Comparison of ENCODE assay signal across 20 mouse cellular contexts in the genomic region with DNA sequence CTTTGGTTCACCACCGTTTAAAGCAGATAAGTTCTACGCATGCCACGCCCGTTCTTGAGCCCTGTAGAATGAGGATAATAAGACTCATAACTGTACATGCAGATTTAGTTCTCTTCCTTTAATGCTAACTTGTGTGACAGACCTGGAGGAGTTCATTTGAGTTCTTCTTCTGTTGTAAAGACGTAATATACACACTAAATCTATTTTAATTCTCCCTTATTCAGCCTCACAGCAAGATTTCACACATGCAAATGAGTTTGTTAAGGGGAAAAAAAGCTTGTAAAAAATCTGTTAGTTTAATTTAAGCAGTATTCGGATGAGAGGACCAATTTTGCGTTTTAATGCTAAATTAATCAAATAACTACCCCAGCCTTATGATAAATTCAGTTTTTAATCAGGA.
A peak's percentile ranks its signal among the peaks of the same experiment; 100 is the strongest.
DNase-seq lines count a peak whose midpoint lies in the region; ATAC-seq and TF ChIP-seq lines count a peak whose summit lies in the region.
"Had no signal": no experiment of that assay in that cellular context is flagged by ENCODE, and none has a peak within 500 bp of the region (broad histone marks: within the 10 kb centered on the region; RNA-seq: fewer than 3 reads in every experiment).

No protein-coding gene starts in this region.

- no peak overlapping the region for H3K27ac ChIP-seq in forebrain, embryonic 14.5 days (ENCODE audit: low read depth, low read length)
- no peak overlapping the region for H3K27ac ChIP-seq in forebrain, embryonic 11.5 days (ENCODE audit: low read depth, low read length)
- no peak overlapping the region for H3K27ac ChIP-seq in forebrain, postnatal 0 days (ENCODE audit: low read depth, low read length)
- no peak overlapping the region for H3K27ac ChIP-seq in forebrain, embryonic 13.5 days
- H3K27ac ChIP-seq: gastrocnemius, adult 2 months; hindbrain, embryonic 12.5 days; hindbrain, embryonic 15.5 days had no signal

- H3K9me3 ChIP-seq in forebrain, embryonic 14.5 days (replicated peaks; ENCODE audit: control insufficient read depth, low read length) = no peaks in the 10 kb centered on the region
- H3K9me3 ChIP-seq in forebrain, embryonic 11.5 days (ENCODE audit: control insufficient read depth, low read length) = no peaks in the 10 kb centered on the region
- no peaks in the 10 kb centered on the region for H3K9me3 ChIP-seq in forebrain, postnatal 0 days (ENCODE audit: low read length)
- H3K9me3 ChIP-seq in forebrain, embryonic 13.5 days (replicated peaks) = no peaks in the 10 kb centered on the region
- H3K9me3 ChIP-seq: hindbrain, embryonic 12.5 days; hindbrain, embryonic 15.5 days had no signal

- no peak overlapping the region for H3K9ac ChIP-seq in forebrain, embryonic 14.5 days (ENCODE audit: low read length)
- H3K9ac ChIP-seq in forebrain, embryonic 11.5 days (ENCODE audit: low read length) = no peak overlapping the region
- no peak overlapping the region for H3K9ac ChIP-seq in forebrain, postnatal 0 days
- no peak overlapping the region for H3K9ac ChIP-seq in forebrain, embryonic 13.5 days
- H3K9ac ChIP-seq: hindbrain, embryonic 12.5 days; hindbrain, embryonic 15.5 days had no signal

- H3K4me3 ChIP-seq in forebrain, embryonic 14.5 days (ENCODE audit: low read depth, low read length) = no peak overlapping the region
- no peak overlapping the region for H3K4me3 ChIP-seq in forebrain, embryonic 11.5 days (ENCODE audit: low read depth, low read length)
- no peak overlapping the region for H3K4me3 ChIP-seq in forebrain, postnatal 0 days (ENCODE audit: low read depth, low read length)
- no peak overlapping the region for H3K4me3 ChIP-seq in forebrain, embryonic 13.5 days
- H3K4me3 ChIP-seq: gastrocnemius, adult 2 months; hindbrain, embryonic 12.5 days; hindbrain, embryonic 15.5 days had no signal

- H3K27me3 ChIP-seq in forebrain, embryonic 14.5 days (replicated peaks; ENCODE audit: control insufficient read depth, insufficient read depth, low read length) = no peaks in the 10 kb centered on the region
- no peaks in the 10 kb centered on the region for H3K27me3 ChIP-seq in forebrain, embryonic 11.5 days (ENCODE audit: control insufficient read depth, insufficient read depth, low read length)
- H3K27me3 ChIP-seq in forebrain, postnatal 0 days (ENCODE audit: insufficient read depth, low read length) = no peaks in the 10 kb centered on the region
- no peaks in the 10 kb centered on the region for H3K27me3 ChIP-seq in forebrain, embryonic 13.5 days
- H3K27me3 ChIP-seq: hindbrain, embryonic 12.5 days; hindbrain, embryonic 15.5 days had no signal

- H3K4me1 ChIP-seq in forebrain, embryonic 14.5 days (ENCODE audit: control insufficient read depth, insufficient read depth, low read length) = no peaks in the 10 kb centered on the region
- no peaks in the 10 kb centered on the region for H3K4me1 ChIP-seq in forebrain, embryonic 11.5 days (replicated peaks; ENCODE audit: control insufficient read depth, insufficient read depth, low read length)
- no peaks in the 10 kb centered on the region for H3K4me1 ChIP-seq in forebrain, postnatal 0 days (ENCODE audit: insufficient read depth)
- H3K4me1 ChIP-seq in forebrain, embryonic 13.5 days = no peaks in the 10 kb centered on the region
- H3K4me1 ChIP-seq: hindbrain, embryonic 12.5 days; hindbrain, embryonic 15.5 days had no signal

- no peak overlapping the region for H3K4me2 ChIP-seq in forebrain, embryonic 14.5 days (ENCODE audit: low read length)
- H3K4me2 ChIP-seq in forebrain, embryonic 11.5 days (ENCODE audit: low read depth, low read length, severe bottlenecking) = no peak overlapping the region
- no peak overlapping the region for H3K4me2 ChIP-seq in forebrain, postnatal 0 days (ENCODE audit: low read depth)
- no peak overlapping the region for H3K4me2 ChIP-seq in forebrain, embryonic 13.5 days
- H3K4me2 ChIP-seq: heart, embryonic 11.5 days; hindbrain, embryonic 12.5 days; hindbrain, embryonic 15.5 days had no signal

- H3K36me3 ChIP-seq in forebrain, embryonic 14.5 days (ENCODE audit: control insufficient read depth, insufficient read depth, low read length) = no peaks in the 10 kb centered on the region
- H3K36me3 ChIP-seq in forebrain, embryonic 11.5 days (ENCODE audit: control insufficient read depth, insufficient read depth, low read length) = no peaks in the 10 kb centered on the region
- H3K36me3 ChIP-seq in forebrain, postnatal 0 days (ENCODE audit: insufficient read depth) = no peaks in the 10 kb centered on the region
- no peaks in the 10 kb centered on the region for H3K36me3 ChIP-seq in forebrain, embryonic 13.5 days (ENCODE audit: poor library complexity, severe bottlenecking)
- H3K36me3 ChIP-seq: hindbrain, embryonic 12.5 days; hindbrain, embryonic 15.5 days had no signal

- peak; percentile 59 for DNase-seq in forebrain, embryonic 14.5 days (ENCODE audit: low spot score)
- no peak for DNase-seq in forebrain, embryonic 11.5 days (ENCODE audit: low spot score)
- peak; percentile 27 for DNase-seq in forebrain, postnatal 0 days
- peak; percentile 26 for DNase-seq in brain, embryonic 18.5 days (ENCODE audit: low read depth, low spot score)
- DNase-seq in natural killer cell, adult 2 months (ENCODE audit: low spot score in 2 of 2) = no peak
- DNase-seq: adrenal gland, postnatal 10 days; adrenal gland, postnatal 36 days; cerebellum, adult 18-20 months; cerebellum, adult 9-10 months; cerebellum, postnatal 14 days; gastrocnemius, adult 2 months; gastrocnemius, postnatal 14 days; heart, adult 11 months; kidney, adult 11 months; kidney, adult 8-10 months had no signal

- 67% methylated on average over 7 of the region's 7 CpGs for WGBS in forebrain, embryonic 14.5 days
- WGBS in forebrain, embryonic 11.5 days = 82% methylated on average over 7 of the region's 7 CpGs
- WGBS in forebrain, postnatal 0 days = 56% methylated on average over 7 of the region's 7 CpGs
- WGBS in forebrain, embryonic 13.5 days = 67% methylated on average over 7 of the region's 7 CpGs

- TF ChIP-seq CTCF in forebrain, postnatal 0 days (IDR thresholded peaks at IDR 0.05; ENCODE audit: low read depth) = no peak

- no peak for ATAC-seq in forebrain, embryonic 14.5 days
- no peak for ATAC-seq in forebrain, embryonic 11.5 days (replicated peaks; ENCODE audit: low FRiP score)
- peak; percentile 59; the same call in 1 of the 2 replicates for ATAC-seq in forebrain, postnatal 0 days
- no peak for ATAC-seq in forebrain, embryonic 13.5 days
- ATAC-seq: activated CD4-positive, CD25-positive, alpha-beta regulatory T cell, adult 4 months had no signal

Comparison
In these comparisons a context has a peak if more than half of its experiments do, and no peak if none do; other contexts are left out.
1. DNase-seq: peak in forebrain, embryonic 14.5 days (single experiment), forebrain, postnatal 0 days (single experiment) and brain, embryonic 18.5 days (single experiment); none in forebrain, embryonic 11.5 days (single experiment) and natural killer cell, adult 2 months (0 of 2).